Mouse (Mus musculus) liver, embryonic 14.5 days (tissue): Measurements from ENCODE around the gene Pole2.

Source experiments
- CTCF ChIP-seq: IDR thresholded peaks from 2 replicates; pipeline ENCODE4 v1.5.1; 2016; ENCODE audit warnings: antibody characterized with exemption, low read depth, control low read depth
- EP300 ChIP-seq: IDR thresholded peaks from 2 replicates; pipeline ENCODE4 v1.6.1; 2016; ENCODE audit warnings: antibody characterized with exemption, low read depth

- TF ChIP-seq CTCF (peak; percentile 44), EP300 (peak; percentile 79)
These were observed 59.4 kb downstream of the Pole2 start, which contains the start of gene Lrr1 for GRCm38 (mm10) chr12:69168461-69169106.
